Mouse (Mus musculus): ENCODE measurements around the gene Pitx2. TPM values are rescaled to one million over a fixed set of nuclear protein-coding genes. Genes with fewer than 3 reads are reported as not detected.
A peak's percentile ranks its signal among the peaks of the same experiment; 100 is the strongest.

The Pitx2 gene
- total and polyA plus RNA-seq, 3 experiments = 0.22 to 0.32 TPM; not detected in 1

DNA sequence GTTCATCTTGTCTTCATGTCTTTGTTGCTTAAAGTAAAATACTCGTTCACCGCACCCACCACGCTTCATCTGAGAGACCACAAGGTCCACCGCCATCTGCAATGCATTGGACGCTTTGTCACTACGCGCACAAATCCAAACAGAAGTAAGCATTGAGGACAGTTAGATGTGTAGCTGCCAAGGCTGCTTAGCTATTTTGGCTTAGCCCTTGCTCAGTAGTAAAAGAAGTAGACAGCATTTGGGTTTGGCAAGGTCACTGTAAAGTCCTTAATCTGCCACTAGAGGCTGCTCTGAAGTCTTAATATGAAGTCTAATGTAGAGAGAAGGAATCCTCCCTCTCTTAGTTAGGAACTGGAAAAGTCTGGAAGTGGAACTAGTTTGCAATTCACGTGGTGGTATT, 57.1 kb downstream of the Pitx2 start:
- peak; percentile 19 for DNase-seq

DNA sequence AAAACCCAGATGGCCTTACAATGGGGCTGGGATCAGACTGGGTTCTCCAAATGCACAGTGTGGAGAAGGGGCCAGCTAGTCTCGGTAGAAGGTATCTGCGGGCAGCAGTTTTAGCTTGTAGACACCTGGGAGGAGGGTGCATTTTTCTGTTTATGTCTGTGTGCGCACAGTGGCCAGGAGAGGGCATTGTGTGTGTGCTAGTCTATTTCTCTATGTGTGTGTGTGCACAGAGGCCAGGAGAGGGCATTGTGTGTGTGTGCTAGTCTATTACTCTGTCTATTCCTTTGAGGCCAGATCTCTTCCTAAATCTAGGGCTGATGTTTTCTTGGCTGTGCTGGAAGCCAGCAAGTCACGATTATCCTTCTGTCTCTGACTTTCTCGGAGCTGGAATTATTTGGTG, 58.8 kb downstream of the Pitx2 start:
- DNase-seq = no peak

Other genes with a start within 250 kb of the Pitx2 start
- 10 to 100 TPM; 10.6 to 18.2 TPM for gene Enpep, start 132.8 kb downstream of the Pitx2 start, total RNA-seq (2021)
- 1.5 and 1.6 TPM in 2 replicates for gene Enpep, start 132.8 kb downstream of the Pitx2 start, polyA plus RNA-seq (2012; rRNA removed)

Measured in adrenal gland, adult 2 months (tissue).